Mouse (Mus musculus): ENCODE results near the gene Mef2d. TPM values are rescaled to one million over a fixed set of nuclear protein-coding genes. Genes with fewer than 3 reads are reported as not detected.

The Mef2d gene
- polyA plus RNA-seq, 1 experiment from 2014 or later = 19.7 TPM

- Histone ChIP-seq H3K4me3 (no peak overlapping the region), H3K27me3 (peaks cover 100% of the 10 kb centered on the region), H3K36me3 (no peaks in the 10 kb centered on the region), H3K4me2 (replicated peaks) (no peak overlapping the region), H3K9ac (no peak overlapping the region), H3K4me1 (0 out of 2 replicates have a peak, but pooled peaks cover 2% of the 10 kb centered on the region), H3K9me3 (no peaks in the 10 kb centered on the region), H3K27ac (no peak overlapping the region)
- no peak for ATAC-seq (ENCODE audit: low FRiP score, low read depth)
- 2% methylated on average over 15 of the region's 15 CpGs for WGBS
These were observed 65.4 kb downstream of the Mef2d start for GRCm38 (mm10) chr3:88207451-88208100.

DNA sequence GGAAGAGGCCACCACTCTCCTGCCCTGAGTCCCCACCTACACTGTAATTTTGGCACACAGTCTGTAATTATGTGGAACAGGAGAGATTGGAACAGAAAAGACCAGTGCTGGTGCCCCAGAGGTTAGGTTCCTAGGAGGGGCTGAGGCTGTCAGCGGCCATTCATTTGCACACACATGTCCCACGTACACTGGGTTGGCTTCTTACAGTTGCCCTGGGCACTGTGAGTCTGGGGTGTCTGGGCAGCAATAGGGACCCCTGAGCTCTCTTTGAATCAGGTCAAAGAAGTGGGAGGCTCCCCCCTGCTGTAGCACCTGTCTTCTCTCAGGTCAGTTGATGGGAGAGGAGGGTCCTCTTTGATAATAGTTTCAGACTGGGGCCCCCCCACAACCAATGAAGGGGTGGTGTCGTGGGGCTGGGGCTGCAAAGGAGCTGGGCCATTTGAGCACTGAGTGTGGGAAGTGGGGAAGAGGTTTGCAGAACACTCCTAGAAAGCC is 66.1 kb downstream of the Mef2d start:
- Histone ChIP-seq H3K4me2 (replicated peaks) (no peak overlapping the region), H3K27ac (no peak overlapping the region), H3K4me1 (0 out of 2 replicates have a peak, but pooled peaks cover 2% of the 10 kb centered on the region), H3K9ac (no peak overlapping the region), H3K4me3 (no peak overlapping the region), H3K9me3 (no peaks in the 10 kb centered on the region), H3K36me3 (no peaks in the 10 kb centered on the region), H3K27me3 (peaks cover 100% of the 10 kb centered on the region)
- 5% methylated on average over 3 of the region's 3 CpGs for WGBS
- no peak for ATAC-seq (ENCODE audit: low FRiP score, low read depth)

DNA sequence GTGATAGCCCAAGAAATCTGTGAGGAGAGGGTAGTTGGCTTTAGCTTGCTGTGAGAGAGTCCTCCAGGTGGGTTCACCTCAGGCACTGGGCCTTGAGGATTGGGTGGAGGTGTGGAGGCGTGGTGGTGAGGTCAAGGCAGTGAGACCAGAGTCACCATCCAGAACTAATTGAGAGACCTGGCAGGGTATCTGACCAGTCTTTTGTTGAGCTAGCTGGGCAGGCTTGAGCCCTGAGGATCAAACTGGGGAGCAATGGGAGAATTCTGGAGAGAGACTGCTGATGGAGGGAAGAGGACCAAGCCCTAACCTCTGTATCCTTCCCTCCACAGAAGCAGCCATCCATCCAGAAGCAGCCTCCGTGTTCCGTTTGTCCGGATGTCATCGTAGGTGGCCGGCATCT is 67.1 kb downstream of the Mef2d start:
- Histone ChIP-seq H3K36me3 (no peaks in the 10 kb centered on the region), H3K4me2 (replicated peaks) (no peak overlapping the region), H3K9ac (no peak overlapping the region), H3K27me3 (peaks cover 100% of the 10 kb centered on the region), H3K4me3 (no peak overlapping the region), H3K9me3 (no peaks in the 10 kb centered on the region), H3K4me1 (peaks cover 4% of the 10 kb centered on the region; the same call in 1 of the 2 replicates), H3K27ac (no peak overlapping the region)
- WGBS = 2% methylated on average over 6 of the region's 6 CpGs
- no peak for ATAC-seq (ENCODE audit: low FRiP score, low read depth)

GRCm38 (mm10) chr3:88210121-88210520 is 67.9 kb downstream of the Mef2d start:
- Histone ChIP-seq H3K4me1 (peaks cover 12% of the 10 kb centered on the region), H3K27me3 (peaks cover 100% of the 10 kb centered on the region), H3K36me3 (no peaks in the 10 kb centered on the region), H3K27ac (no peak overlapping the region), H3K9me3 (no peaks in the 10 kb centered on the region), H3K4me3 (no peak overlapping the region), H3K4me2 (replicated peaks) (no peak overlapping the region), H3K9ac (no peak overlapping the region)
- no peak for ATAC-seq (ENCODE audit: low FRiP score, low read depth)
- 30% methylated on average over 2 of the region's 2 CpGs for WGBS

- Histone ChIP-seq H3K9me3 (no peaks in the 10 kb centered on the region), H3K27me3 (peaks cover 100% of the 10 kb centered on the region), H3K9ac (no peak overlapping the region), H3K36me3 (no peaks in the 10 kb centered on the region), H3K27ac (no peak overlapping the region), H3K4me3 (no peak overlapping the region), H3K4me2 (replicated peaks) (no peak overlapping the region), H3K4me1 (peaks cover 20% of the 10 kb centered on the region)
- WGBS = 18% methylated on average over 2 of the region's 2 CpGs
- ATAC-seq (ENCODE audit: low FRiP score, low read depth) = no peak
These were observed 68.7 kb downstream of the Mef2d start for GRCm38 (mm10) chr3:88210918-88211317.

GRCm38 (mm10) chr3:88212356-88212755 is 70.2 kb downstream of the Mef2d start:
- no peak for ATAC-seq (ENCODE audit: low FRiP score, low read depth)
- no peak overlapping the region for H3K4me3 ChIP-seq
- no peaks in the 10 kb centered on the region for H3K9me3 ChIP-seq
- H3K4me2 ChIP-seq (replicated peaks) = no peak overlapping the region
- peaks cover 19% of the 10 kb centered on the region for H3K4me1 ChIP-seq
- H3K27ac ChIP-seq = no peak overlapping the region
- no peak overlapping the region for H3K9ac ChIP-seq
- no peaks in the 10 kb centered on the region for H3K36me3 ChIP-seq
- WGBS = 0% methylated on average over 1 of the region's 1 CpGs
- H3K27me3 ChIP-seq = peaks cover 100% of the 10 kb centered on the region

DNA sequence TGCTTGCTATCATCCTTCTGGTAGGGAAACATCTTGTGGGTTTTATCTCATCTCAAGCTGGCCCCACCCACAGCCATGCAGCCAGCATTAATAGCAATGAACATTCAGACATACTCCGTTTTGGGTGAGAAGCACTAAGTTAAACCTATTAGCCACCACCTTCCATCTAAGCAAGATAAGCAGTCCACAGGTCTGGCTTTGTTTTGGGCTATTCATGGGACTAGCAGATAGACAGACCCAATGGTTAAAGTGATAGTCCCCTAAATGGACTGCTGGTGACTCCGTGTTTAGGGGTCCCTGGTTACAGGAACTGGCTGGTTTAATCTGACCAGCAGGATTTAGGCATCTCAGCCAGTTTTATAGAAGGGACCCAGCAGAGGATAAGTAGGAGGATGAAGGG is 70.8 kb downstream of the Mef2d start:
- Histone ChIP-seq H3K27me3 (peaks cover 99% of the 10 kb centered on the region), H3K4me1 (peaks cover 19% of the 10 kb centered on the region), H3K4me3 (no peak overlapping the region), H3K9me3 (no peaks in the 10 kb centered on the region), H3K4me2 (replicated peaks) (no peak overlapping the region), H3K36me3 (no peaks in the 10 kb centered on the region), H3K9ac (no peak overlapping the region), H3K27ac (no peak overlapping the region)
- ATAC-seq (ENCODE audit: low FRiP score, low read depth) = no peak
- 8% methylated on average over 2 of the region's 2 CpGs for WGBS

DNA sequence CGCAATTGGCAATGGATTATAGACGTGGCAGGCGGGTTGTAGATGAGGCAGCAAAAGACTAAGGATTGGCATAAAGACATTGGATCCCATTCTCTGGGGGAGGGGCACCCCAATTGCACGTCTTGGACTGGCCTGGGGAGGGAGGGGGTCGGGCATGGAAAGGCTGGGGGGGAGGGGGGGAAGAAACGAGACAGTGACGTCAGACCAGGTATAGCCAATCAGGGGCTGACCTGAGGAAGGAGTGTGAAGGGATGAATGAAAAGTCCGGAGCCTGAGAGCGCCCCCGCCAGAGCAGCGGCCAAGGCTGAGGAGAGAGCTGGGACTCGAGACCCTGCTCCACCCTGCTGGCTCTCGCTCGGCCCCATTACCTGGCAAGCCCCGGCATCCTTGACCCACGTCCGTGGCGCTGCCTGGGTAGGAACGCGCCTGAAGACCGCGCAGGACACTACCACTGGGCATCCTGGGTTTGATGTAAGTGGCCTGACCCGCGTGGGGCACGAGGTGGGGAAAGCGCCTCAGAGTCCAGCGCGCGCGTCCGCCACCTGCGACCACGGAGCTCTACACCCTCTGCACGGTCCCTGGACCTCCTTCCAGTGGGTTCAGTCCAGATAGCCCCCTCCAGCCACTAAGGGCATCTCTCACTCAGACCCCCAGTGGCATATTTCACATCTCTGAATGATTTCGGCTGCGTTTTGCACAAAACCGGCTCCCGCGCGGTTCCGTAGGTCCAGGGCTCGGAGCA is 72.2 kb downstream of the Mef2d start:
- H3K4me3 ChIP-seq = peak overlapping the region; percentile 27
- peaks cover 99% of the 10 kb centered on the region for H3K27me3 ChIP-seq
- H3K4me2 ChIP-seq (replicated peaks) = peak overlapping the region; percentile 46
- no peak overlapping the region for H3K27ac ChIP-seq
- peaks cover 19% of the 10 kb centered on the region for H3K4me1 ChIP-seq
- no peak for ATAC-seq (ENCODE audit: low FRiP score, low read depth)
- no peak overlapping the region for H3K9ac ChIP-seq
- no peaks in the 10 kb centered on the region for H3K36me3 ChIP-seq
- 1% methylated on average over 42 of the region's 42 CpGs for WGBS
- H3K9me3 ChIP-seq = no peaks in the 10 kb centered on the region

GRCm38 (mm10) chr3:88214971-88215552 is 72.9 kb downstream of the Mef2d start:
- ATAC-seq (ENCODE audit: low FRiP score, low read depth) = no peak
- Histone ChIP-seq H3K27me3 (peaks cover 99% of the 10 kb centered on the region), H3K9ac (0 out of 2 replicates have a peak overlapping the region, but pooled peaks have one; percentile 19), H3K9me3 (no peaks in the 10 kb centered on the region), H3K27ac (no peak overlapping the region), H3K4me1 (peaks cover 19% of the 10 kb centered on the region), H3K36me3 (no peaks in the 10 kb centered on the region), H3K4me3 (peak overlapping the region; percentile 27), H3K4me2 (replicated peaks) (peak overlapping the region; percentile 46)
- 2% methylated on average over 48 of the region's 48 CpGs for WGBS

DNA sequence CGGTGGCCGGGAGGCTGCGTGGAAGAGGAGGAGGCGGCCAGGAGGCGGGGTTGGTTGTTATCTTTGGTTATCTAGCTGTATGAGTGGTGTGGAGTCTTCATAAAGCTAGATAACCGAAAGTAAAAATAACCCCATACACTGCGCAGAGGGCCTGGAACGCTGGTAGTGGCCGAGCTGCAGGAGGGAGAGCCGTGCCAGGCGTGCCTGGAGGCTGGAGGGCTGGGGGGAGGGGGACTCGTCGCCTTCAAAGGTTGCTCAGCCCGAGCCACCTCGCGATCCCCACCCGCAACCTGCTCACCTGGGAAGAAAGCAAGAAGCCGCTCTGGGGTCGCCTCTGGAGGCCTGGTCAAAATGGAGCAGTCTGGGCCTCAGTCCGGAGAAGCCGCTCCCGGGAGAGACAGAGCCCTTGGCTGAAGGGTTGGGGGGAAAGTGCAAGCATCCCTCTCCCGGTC is 73.4 kb downstream of the Mef2d start:
- Histone ChIP-seq H3K4me1 (peaks cover 19% of the 10 kb centered on the region), H3K4me2 (replicated peaks) (peak overlapping the region; percentile 46), H3K27ac (no peak overlapping the region), H3K27me3 (peaks cover 99% of the 10 kb centered on the region), H3K9ac (no peak overlapping the region), H3K9me3 (no peaks in the 10 kb centered on the region), H3K36me3 (no peaks in the 10 kb centered on the region), H3K4me3 (peak overlapping the region; percentile 27)
- WGBS = under 1% methylated on average over 23 of the region's 23 CpGs
- no peak for ATAC-seq (ENCODE audit: low FRiP score, low read depth)

DNA sequence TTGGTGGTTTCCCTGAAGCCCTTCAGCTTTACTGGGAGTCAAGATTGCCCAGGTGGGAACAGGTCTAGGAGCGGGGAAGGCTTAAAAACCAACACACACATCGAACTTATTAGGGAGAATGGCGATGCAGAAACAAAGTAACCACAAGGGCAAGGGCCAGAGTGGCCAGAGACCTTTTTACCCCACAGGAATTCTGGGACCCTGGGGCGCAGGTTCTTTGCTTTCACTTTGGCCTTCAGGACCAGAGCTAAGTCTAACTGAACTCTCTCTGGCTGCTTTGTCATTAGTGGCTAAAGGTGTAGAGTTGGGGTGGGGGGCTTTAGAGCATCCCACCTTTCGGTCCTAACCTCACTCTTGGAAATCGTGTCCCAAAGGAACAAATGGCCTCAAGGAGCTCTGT is 73.9 kb downstream of the Mef2d start:
- no peak overlapping the region for H3K27ac ChIP-seq
- no peaks in the 10 kb centered on the region for H3K9me3 ChIP-seq
- H3K36me3 ChIP-seq = no peaks in the 10 kb centered on the region
- peaks cover 99% of the 10 kb centered on the region for H3K27me3 ChIP-seq
- no peak overlapping the region for H3K9ac ChIP-seq
- WGBS = 1% methylated on average over 6 of the region's 6 CpGs
- H3K4me2 ChIP-seq (replicated peaks) = no peak overlapping the region
- no peak overlapping the region for H3K4me3 ChIP-seq
- no peak for ATAC-seq (ENCODE audit: low FRiP score, low read depth)
- peaks cover 19% of the 10 kb centered on the region for H3K4me1 ChIP-seq

Data from limb, embryonic 13.5 days (tissue).